Mouse (Mus musculus) heart, postnatal 14 days (tissue): ENCODE measurements around the gene Fam110a. TPM values are rescaled to one million over a fixed set of nuclear protein-coding genes. Genes with fewer than 3 reads are reported as not detected.

ENCODE experiments used
- DNase-seq, 2 experiments: peaks; one replicate each; pipeline ENCODE4 v3.0.0; 2021 to 2022
- intact Hi-C: fragments of 180-260 bp; cut with DNase I; formaldehyde crosslinking; loops from one replicate; pipeline ENCODE4 v1.15.1; 2025
- microRNA-seq, 2 experiments: library from miRNA; unstranded; fragments of <30 nt; microRNA quantifications; one replicate each; pipeline ENCODE4 v1.2.0; 2021 to 2022
- total RNA-seq, 2 experiments: library from RNA; stranded (reverse); gene quantifications; 2 replicates each; pipeline ENCODE4 v1.2.3; 2021

The Fam110a gene
- total RNA-seq, 2 experiments from 2014 or later: 5.2 to 5.6 TPM

DNA sequence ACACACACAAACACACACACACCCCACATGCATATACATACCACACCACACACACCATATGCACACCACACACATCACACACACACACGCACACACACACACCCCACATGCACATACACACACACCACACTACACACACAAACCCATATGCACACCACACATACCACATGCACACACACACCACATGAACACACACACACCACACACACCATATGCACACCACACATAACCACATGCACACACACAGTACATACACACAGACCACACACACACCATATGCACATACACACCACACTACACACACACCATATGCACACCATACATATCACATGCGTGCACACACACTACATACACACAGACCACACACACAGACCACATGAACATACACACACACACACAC, 32.4 kb downstream of the Fam110a start:
- intact Hi-C loops: no loop called here
- DNase-seq: no peak

DNA sequence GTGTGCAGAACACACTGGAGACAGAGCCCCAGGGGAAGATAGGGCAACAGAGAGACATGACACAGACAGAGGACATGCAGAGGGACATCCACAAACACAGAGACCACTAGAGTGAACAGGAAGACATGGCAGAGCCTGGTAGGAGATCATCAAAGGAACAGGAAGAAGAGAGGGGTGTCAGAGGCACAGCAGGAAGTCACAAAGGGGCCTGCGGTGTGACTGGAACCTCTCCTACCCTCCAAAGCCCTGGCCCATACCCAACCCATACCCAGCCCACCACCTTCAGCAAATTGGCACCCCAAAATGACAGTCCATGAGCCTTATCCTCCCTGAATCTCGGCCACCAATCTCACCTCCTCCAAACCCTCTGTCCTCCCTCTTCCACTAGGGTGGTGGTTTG, 35.9 kb downstream of the Fam110a start:
- DNase-seq: no peak
- intact Hi-C loops: no loop called here

DNA sequence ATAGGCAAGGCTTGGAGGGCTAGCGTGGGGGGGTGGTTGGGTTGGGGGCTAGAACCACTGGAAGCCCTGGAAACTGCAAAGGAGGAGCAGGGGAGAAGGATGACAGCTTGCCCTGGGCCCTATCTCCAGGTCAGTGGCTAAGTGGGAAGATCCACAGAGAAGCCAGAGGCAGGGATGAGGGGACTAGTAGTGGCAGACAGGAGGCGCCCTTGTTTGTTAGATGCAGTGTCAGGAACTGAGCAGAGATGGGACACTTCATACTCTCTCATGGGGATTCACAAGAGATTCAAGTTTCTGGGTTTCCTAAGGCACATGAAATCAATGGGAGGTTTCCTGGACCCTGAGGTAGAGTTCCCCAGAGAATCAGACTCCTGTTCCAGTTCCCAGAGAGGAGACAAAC, 38.8 kb downstream of the Fam110a start:
- intact Hi-C loops: loop anchor here (1.0 kb wide), 1 partner anchor 53 kb away; no protein-coding TSS in a partner anchor
- DNase-seq: peak; percentile 63 to 69

DNA sequence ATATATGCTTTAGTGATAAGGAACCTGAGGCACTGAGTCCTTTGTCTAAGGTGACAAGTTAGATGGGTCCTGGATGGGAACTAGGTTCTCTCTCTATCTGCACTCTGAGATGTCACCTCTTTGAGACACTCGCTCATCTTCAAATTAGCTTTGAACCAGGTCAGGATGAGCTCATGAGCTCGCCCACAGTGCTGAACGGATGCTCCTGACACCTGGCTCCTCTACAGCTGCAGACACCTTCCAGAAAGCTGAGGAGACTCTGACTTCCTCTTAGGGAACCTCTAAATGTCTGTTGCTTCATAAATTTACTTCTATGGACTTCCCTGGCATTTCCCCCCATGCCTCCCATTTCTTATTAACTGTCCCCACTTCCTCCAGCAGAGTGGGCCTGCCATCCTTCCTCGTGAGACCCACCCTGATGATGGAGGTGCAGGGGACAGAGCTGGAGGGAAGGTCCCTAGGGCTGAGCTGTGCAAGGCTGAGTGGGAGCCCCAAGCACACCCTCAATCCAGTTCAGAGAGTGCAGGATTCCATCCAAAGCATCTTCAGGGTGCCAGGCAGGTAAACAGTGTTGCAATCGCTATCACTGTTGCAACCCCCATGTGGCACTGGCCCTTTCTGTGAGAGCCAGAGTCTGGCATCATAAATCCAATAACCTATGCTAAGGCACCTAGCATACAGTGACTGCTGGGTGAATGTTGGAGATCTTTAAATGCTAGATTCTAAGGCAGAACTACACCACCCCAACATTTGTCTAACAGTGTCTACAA, 40.2 kb downstream of the Fam110a start:
- intact Hi-C loops: no loop called here
- no peak for DNase-seq

DNA sequence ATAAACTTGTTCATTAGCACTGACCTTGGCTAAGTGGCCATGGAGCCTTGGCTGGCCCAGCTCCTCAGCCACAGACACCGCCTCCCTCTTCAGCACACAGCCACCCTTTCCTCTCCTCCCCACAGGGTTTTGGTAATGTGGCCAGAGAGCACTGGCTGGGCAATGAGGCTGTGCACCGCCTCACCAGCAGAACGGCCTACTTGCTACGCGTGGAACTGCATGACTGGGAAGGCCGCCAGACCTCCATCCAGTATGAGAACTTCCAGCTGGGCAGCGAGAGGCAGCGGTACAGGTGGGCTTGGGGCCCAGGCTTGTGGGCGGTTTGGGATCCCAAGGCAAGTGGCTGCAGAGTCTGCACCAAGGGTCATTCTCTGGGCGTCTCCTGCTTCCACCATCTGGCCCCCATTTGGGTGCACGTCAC, 41.2 kb downstream of the Fam110a start:
- DNase-seq: peak; percentile 77 to 78
- intact Hi-C loops: no loop called here

DNA sequence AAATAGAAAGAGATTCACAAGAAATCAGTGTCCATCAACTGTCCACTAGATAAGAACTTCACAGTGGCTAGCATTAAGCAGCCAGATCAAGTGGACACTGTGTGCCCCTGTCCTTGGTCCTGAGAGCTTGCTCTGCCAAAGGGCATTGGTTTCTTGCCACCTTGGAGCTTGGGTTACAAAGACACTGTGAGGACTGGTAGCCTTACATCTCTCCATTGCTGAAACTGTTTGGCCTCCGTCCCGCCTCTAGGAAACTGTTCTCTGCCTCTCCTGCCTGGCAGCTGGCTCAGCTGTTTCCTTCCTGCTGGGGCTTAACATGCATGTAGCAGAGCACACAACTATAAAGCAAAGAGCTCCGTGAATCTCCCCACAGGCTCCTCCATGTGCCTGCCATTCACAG, 42.1 kb downstream of the Fam110a start:
- intact Hi-C loops: no loop called here

DNA sequence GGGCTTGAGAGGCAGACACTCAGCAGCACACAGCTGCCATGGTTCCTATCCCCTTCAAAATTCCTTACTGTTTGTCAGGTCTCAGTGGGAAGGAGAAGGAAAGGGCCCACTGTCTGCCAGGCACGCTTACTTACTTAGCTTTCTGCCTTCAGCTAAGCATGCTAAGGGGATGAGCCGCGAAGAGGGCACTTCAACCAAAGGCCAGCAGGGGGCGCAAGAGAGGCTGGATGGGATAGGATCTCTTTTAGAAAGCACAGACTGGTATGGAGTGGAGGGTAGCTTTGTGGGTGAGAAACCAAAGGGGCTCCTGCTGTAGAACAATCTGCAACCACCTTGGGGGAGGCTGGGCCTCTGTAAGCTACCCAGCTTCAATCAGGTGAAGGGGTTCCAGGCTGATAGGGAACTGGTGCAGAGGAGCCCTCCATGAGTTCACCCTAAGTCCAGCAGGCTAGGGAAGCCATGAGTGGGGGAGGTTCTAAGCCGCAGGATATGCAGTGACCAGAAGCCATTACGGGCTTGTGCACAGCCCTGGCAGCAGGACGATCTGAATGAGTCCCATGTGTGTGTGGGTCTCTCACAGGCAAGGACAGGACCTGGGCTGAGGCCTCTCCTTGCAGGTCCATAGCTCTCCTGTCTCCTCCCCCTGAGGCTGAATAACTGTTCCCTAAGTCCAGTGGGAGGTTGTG, 49.5 kb downstream of the Fam110a start:
- peak; percentile 82 to 93 for DNase-seq
- intact Hi-C loops: loop anchor here (2.0 kb wide), 1 partner anchor 54 kb away; no protein-coding TSS in a partner anchor

More for the DNA sequence above, 42.1 kb downstream of the Fam110a start:
- DNase-seq: peak; percentile 41 to 64

DNA sequence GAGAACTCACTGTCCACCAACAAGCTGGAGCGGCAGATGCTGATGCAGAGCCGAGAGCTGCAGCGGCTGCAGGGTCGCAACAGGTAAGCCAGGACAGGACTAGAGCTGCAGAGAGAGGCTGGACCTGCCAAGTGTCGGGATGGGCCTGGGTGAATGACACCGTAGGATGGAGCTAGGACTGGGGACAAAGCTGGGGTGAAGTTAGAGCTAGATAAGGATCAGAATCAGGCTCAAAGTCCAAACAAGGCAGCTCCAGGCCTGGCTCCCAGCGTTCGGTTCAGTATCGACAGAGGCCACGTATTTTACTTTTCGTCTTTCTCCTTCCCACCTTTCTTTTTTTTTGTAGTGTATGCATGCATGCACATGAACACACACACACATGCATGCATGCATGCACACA, 52.9 kb downstream of the Fam110a start:
- no peak for DNase-seq
- intact Hi-C loops: no loop called here

DNA sequence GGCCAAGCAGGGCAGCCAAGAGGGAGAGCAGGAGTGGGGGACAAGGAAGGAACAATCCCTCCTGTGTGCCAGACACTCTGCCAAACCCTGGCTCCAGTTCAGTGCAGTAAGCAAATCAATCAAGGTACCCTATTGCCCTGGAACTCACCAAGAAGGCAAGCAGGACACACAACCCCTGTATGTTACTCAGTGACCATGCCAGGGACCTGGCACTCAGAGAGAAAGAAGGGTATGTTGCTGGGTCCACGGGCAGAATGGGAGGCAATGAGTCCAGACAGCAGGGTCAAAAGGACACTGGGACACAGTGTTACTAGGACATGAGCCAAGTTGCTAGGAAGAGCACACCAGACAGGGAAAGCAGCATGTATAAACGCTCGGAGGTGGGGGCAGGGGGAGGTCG, 54.3 kb downstream of the Fam110a start:
- DNase-seq: no peak
- intact Hi-C loops: no loop called here

DNA sequence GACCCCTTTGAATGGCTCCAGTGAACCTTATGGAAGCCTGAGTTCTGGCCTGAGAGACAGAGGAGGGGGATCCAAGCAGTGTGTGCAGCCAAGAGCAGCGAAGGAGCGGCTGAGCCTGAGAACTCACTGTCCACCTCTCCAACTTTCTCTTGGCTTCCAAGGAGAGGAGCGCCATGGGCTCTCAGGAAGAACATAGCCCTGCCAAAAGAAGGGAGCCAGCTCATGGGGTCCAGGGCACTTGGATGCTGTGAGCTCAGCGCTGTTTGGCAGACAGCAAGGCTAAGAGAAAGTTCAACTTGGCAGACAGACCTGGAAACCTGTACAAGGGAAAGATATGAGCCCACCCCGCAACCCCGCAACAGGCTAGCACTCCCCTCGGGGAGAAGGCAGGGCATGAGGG, 55.7 kb downstream of the Fam110a start:
- intact Hi-C loops: no loop called here
- no peak for DNase-seq

DNA sequence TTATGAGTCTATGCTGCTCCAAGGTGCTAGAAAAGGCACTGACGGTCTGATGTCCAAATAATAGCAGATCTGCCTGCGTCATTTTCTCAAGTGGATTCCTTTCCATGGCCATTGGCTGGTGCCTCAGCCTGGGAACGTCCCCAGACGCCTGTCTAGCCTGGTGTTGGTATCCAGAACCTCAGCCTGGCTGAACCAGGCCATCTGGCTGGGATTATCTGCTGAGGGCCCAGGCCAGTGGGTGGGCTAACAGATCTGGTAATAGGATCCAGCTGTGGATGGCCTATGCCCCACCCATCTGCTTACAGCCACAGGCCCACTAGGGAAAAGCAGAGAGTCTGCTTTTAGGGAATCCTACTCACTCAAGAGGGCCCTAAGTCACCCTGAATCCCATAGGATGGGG, 58.4 kb downstream of the Fam110a start:
- intact Hi-C loops: no loop called here
- peak; percentile 58 to 59 for DNase-seq

DNA sequence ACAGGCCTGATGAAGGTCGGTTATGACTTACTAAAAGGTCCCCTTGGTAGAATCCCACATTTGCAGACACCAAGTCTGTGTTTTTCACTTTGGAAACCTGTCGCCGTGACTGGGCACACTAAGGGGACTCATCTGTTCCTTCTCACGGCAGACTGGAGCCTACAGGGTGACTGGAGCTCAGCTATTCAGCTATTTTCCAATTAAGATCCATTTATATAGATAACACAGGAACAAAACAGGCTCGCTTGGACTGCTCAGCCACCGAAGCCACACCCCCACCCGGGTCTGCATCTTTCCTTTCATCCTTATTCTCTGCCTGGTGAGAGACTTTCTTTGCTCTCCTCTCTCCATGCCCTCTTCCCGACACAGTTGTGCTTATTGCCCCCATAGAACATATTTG, 59.0 kb downstream of the Fam110a start:
- intact Hi-C loops: no loop called here
- DNase-seq: no peak

Small RNA genes lying within 50 kb of the gene (microRNA-seq; reads per million reads assigned to microRNA genes)
- 0 to 0.54 reads per million in 2 experiments for gene Mir1953

Other genes starting within 250 kb of the Fam110a start
- gene Psmf1, start 236.0 kb downstream of the Fam110a start, total RNA-seq: 10 to 100 TPM; 25.7 to 26.3 TPM
- not detected for gene Rspo4, start 137.3 kb downstream of the Fam110a start, total RNA-seq
- gene Angpt4, start 69.0 kb downstream of the Fam110a start, total RNA-seq: under 1 TPM in 1 of 2 experiments, not detected in 1; 0.10 TPM
- gene Slc52a3, start 16.3 kb upstream of the Fam110a start, total RNA-seq: 1 to 10 TPM; 1.8 to 2.0 TPM
- not detected for gene Scrt2, start 101.3 kb upstream of the Fam110a start, total RNA-seq
- 10 to 100 TPM in 1 of 2 experiments, 1 to 10 TPM in 1; 9.8 to 11.9 TPM for gene Srxn1, start 125.3 kb upstream of the Fam110a start, total RNA-seq
- 10 to 100 TPM; 40.0 to 43.0 TPM for gene Tcf15, start 163.3 kb upstream of the Fam110a start, total RNA-seq
- gene Csnk2a1, start 246.6 kb upstream of the Fam110a start, total RNA-seq: 100 to 1,000 TPM in 1 of 2 experiments, 10 to 100 TPM in 1; 98.1 to 101 TPM